Mouse (Mus musculus) heart, embryonic 13.5 days (tissue): ENCODE data around the gene Jup. TPM values are rescaled to one million over a fixed set of nuclear protein-coding genes. Genes with fewer than 3 reads are reported as not detected.

ENCODE experiments used
- ATAC-seq: fragments of 200-750 bp; cut with Nextera tagmentation; 2 replicates; pipeline ENCODE4 v1.8.0; 2017; ENCODE audit warnings: moderate TSS enrichment; ENCODE audit not compliant: insufficient number of reproducible peaks, low FRiP score, low TSS enrichment; ENCODE audit errors: extremely low read depth
- H3K27ac ChIP-seq: fragments of 300-500 bp; sonication (generic); replicated peaks from 2 replicates; pipeline ENCODE4 v1.5.1; 2015; ENCODE audit warnings: moderate library complexity, mild to moderate bottlenecking, inconsistent platforms
- H3K27me3 ChIP-seq: fragments of 300-500 bp; sonication (generic); replicated peaks from 2 replicates; pipeline ENCODE4 v1.6.1; 2015; ENCODE audit warnings: mild to moderate bottlenecking, inconsistent platforms
- H3K36me3 ChIP-seq: fragments of 300-500 bp; sonication (generic); 2 replicates; pipeline ENCODE4 v1.6.1; 2015; ENCODE audit warnings: mild to moderate bottlenecking, inconsistent platforms
- H3K4me1 ChIP-seq: fragments of 300-500 bp; sonication (generic); 2 replicates; pipeline ENCODE4 v1.6.1; 2015; ENCODE audit warnings: inconsistent platforms
- H3K4me2 ChIP-seq: fragments of 300-500 bp; sonication (generic); 2 replicates; pipeline ENCODE4 v1.6.1; 2015; ENCODE audit warnings: inconsistent platforms, mild to moderate bottlenecking, moderate library complexity
- H3K4me3 ChIP-seq: fragments of 300-500 bp; sonication (generic); 2 replicates; pipeline ENCODE4 v1.5.1; 2015; ENCODE audit warnings: moderate library complexity, mild to moderate bottlenecking, inconsistent platforms
- H3K9ac ChIP-seq: fragments of 300-500 bp; sonication (generic); 2 replicates; pipeline ENCODE4 v1.6.1; 2015; ENCODE audit warnings: inconsistent platforms, mild to moderate bottlenecking, moderate library complexity
- H3K9me3 ChIP-seq: fragments of 300-500 bp; sonication (generic); 2 replicates; pipeline ENCODE4 v1.6.1; 2016; ENCODE audit warnings: inconsistent platforms
- WGBS: fragments of 180-500 bp; shearing (Covaris S2); methylation state at CpG from one replicate; pipeline ENCODE4 v1.1.7; 2015; ENCODE audit warnings: mixed read lengths; 5-methylcytosine and 5-hydroxymethylcytosine counted together
- polyA plus RNA-seq: library from polyadenylated mRNA; unstranded; fragments of >200 nt; fragmentation: Nextera tagmentation; extraction: Ambion mirVana; gene quantifications from 2 replicates; pipeline ENCODE4 v1.2.1, GENCODE M21; 2015

Jup gene
- polyA plus RNA-seq, 1 experiment from 2014 or later, result 111 TPM

DNA sequence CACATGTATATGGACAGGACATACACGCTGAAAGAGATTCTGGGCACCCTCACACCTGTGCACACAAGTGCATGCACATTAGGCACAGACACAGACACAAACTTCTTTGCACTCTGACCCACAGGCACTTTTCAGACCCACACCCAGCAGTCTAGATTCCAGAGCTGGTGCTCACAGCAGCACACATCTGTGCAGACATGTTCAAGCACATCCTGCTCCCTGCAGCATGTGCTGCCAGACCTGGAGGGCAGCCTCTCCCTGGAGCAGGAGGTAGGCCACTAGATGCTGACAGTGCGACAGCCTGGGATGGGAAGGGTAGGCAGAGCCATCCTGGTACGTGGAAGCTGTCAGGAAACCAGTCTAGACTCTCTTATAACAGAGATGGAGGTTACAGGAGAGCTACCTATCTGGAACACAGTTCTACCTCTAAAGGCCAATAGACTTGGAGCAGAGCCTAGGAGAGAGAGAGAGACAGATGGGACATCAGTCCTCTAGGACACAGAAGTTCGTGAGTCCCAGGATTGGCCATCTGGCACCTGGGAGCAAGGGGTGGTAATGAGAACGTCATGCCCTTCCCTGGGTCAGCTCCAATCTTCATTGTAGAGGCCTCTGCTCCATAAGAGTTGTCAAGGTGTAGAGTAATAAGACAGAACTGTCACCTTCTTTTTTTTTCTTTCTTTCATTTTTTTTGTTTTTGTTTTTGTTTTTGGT lies 9.6 kb upstream of the Jup start:
- H3K4me3 ChIP-seq, result no peak overlapping the region
- ATAC-seq, result no peak
- no peak overlapping the region for H3K9ac ChIP-seq
- peaks cover 45% of the 10 kb centered on the region for H3K36me3 ChIP-seq
- 80% methylated on average over 5 of the region's 5 CpGs for whole genome bisulfite sequencing
- H3K4me1 ChIP-seq, result peaks cover 42% of the 10 kb centered on the region
- no peak overlapping the region for H3K27ac ChIP-seq
- H3K9me3 ChIP-seq, result no peaks in the 10 kb centered on the region
- no peak overlapping the region for H3K4me2 ChIP-seq
- no peaks in the 10 kb centered on the region for H3K27me3 ChIP-seq

DNA sequence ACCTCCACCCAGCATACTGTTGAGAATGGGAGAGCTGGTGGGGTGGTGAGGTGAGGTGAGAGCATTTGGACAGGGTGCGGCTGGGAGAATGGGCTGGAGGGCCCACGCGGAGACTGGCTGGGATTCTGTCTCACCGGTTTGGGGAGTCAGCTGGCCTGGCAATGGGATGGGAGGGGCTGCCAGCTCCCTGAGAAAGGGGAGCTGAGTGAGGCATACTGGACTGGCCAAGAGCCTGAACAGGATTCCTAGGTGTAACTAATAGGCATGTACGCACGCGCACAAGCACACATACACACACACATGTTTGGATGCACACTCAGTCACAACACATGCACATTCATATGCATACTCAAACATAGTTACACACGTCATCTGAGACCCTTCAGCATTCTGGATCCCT lies 8.7 kb upstream of the Jup start:
- Histone ChIP-seq H3K9me3 (no peaks in the 10 kb centered on the region), H3K27me3 (no peaks in the 10 kb centered on the region), H3K9ac (no peak overlapping the region), H3K36me3 (peaks cover 38% of the 10 kb centered on the region), H3K4me2 (no peak overlapping the region), H3K4me3 (no peak overlapping the region), H3K4me1 (peaks cover 44% of the 10 kb centered on the region), H3K27ac (no peak overlapping the region)
- ATAC-seq, result no peak
- 79% methylated on average over 8 of the region's 8 CpGs for WGBS

DNA sequence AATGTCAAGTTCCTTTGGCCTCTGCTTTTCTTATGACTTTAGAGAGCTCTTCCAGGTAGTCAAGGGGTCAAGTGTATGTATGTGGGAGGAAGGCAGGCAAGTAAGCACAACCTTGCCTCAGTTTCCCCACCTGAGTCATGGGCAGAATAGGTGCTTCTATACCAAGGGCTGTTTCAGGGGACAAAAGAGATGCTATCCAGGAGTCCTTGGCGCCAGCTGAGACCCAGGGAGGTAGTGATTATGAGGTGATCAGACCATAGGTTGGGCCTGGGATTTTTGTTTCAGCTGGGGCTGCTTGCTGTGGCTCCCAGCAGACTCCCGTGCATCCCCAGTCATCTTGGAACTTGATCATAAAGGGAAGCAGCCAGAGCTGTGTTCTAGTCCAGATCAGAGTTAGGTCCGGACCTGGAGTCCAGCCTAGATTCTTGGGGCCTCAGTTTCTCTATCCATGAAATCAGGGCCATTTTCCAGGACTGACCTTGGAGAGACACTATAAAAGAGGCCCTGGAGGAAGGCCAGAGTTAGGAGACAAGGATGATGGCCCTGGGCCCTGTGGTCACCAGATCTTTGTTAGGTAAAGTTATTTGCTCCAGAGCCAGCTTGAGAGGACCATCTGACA lies 7.0 kb upstream of the Jup start:
- peaks cover 61% of the 10 kb centered on the region for H3K4me1 ChIP-seq
- no peaks in the 10 kb centered on the region for H3K9me3 ChIP-seq
- H3K27me3 ChIP-seq, result no peaks in the 10 kb centered on the region
- WGBS, result 90% methylated on average over 3 of the region's 3 CpGs
- H3K27ac ChIP-seq, result peak overlapping the region; percentile 97
- H3K36me3 ChIP-seq, result peaks cover 20% of the 10 kb centered on the region
- H3K4me2 ChIP-seq, result no peak overlapping the region
- H3K9ac ChIP-seq, result no peak overlapping the region
- H3K4me3 ChIP-seq, result no peak overlapping the region
- no peak for ATAC-seq

DNA sequence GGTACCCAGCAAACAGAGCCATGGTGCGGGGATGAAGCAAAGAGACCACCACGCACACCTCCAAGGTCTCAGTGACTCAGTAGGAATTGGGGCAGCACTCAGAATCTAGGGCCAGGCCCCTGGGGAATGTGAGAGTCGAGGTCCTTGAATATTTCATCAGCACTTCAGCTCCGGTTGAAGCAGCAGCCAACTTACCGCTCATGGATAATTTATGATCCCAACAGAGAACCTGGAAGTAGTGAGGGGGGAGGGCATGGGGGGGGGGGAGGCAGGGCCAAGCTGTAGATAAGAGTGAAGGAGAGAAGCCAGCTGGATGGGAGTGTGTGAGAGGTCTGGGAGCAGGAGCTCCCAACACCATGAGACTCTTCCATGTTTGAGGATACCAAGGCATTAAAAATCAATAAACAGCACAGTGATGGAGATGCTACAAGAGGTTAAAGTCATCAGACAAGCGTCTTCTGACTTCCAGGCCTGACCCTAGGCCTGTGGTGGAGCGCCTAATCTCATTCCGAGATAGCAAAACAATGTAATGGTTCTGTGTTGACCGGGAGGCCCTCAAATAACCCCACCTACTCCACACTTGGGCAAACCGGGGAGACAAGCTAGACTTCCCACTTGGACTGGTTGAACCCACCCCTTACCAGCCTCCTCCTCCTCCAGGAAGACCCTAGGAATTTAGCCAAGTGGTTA lies 6.0 kb upstream of the Jup start:
- no peaks in the 10 kb centered on the region for H3K27me3 ChIP-seq
- 15% methylated on average over 10 of the region's 10 CpGs for WGBS
- ATAC-seq, result no peak
- peaks cover 68% of the 10 kb centered on the region for H3K4me1 ChIP-seq
- peak overlapping the region; percentile 57 for H3K4me2 ChIP-seq
- peak overlapping the region; percentile 97 for H3K27ac ChIP-seq
- no peak overlapping the region for H3K4me3 ChIP-seq
- H3K9ac ChIP-seq, result peak overlapping the region; percentile 75
- peaks cover 11% of the 10 kb centered on the region for H3K36me3 ChIP-seq
- no peaks in the 10 kb centered on the region for H3K9me3 ChIP-seq

- H3K27me3 ChIP-seq, result no peaks in the 10 kb centered on the region
- peak overlapping the region; percentile 75 for H3K9ac ChIP-seq
- H3K27ac ChIP-seq, result peak overlapping the region; percentile 97
- H3K9me3 ChIP-seq, result no peaks in the 10 kb centered on the region
- H3K36me3 ChIP-seq, result peaks cover 6% of the 10 kb centered on the region; the same call in 1 of the 2 replicates
- WGBS, result 41% methylated on average over 2 of the region's 2 CpGs
- no peak for ATAC-seq
- no peak overlapping the region for H3K4me3 ChIP-seq
- H3K4me2 ChIP-seq, result peak overlapping the region; percentile 57
- peaks cover 72% of the 10 kb centered on the region for H3K4me1 ChIP-seq
These were observed 5.1 kb upstream of the Jup start for GRCm38 (mm10) chr11:100402682-100403081.

- H3K9ac ChIP-seq, result peak overlapping the region; percentile 75
- no peak for ATAC-seq
- no peaks in the 10 kb centered on the region for H3K9me3 ChIP-seq
- WGBS, result 4% methylated on average over 6 of the region's 6 CpGs
- H3K27me3 ChIP-seq, result no peaks in the 10 kb centered on the region
- peak overlapping the region; percentile 57 for H3K4me2 ChIP-seq
- peaks cover 72% of the 10 kb centered on the region for H3K4me1 ChIP-seq
- H3K4me3 ChIP-seq, result 0 out of 2 replicates have a peak overlapping the region, but pooled peaks have one; percentile 5
- peaks cover 4% of the 10 kb centered on the region; the same call in 1 of the 2 replicates for H3K36me3 ChIP-seq
- peak overlapping the region; percentile 97 for H3K27ac ChIP-seq
These were observed 4.7 kb upstream of the Jup start for GRCm38 (mm10) chr11:100402240-100402639.

DNA sequence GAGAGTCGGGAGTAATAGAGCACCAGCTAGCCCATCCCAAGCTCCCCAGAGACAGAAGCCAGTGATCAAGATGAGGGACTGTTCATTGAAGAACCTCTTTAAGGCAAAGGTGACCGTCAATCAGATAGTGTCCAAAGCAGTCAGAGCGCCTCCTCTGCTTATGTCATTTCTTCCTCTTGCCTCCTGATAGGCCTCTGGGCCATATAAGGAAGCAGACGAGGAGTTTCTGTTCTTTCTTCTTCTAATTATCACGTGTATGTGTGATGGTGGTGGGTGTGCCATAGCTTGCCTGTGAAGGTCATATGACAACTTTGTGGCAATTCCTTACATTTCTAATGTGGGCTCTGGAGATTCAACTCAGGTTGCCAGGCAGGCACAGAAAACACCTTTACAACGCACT lies 3.3 kb upstream of the Jup start:
- no peaks in the 10 kb centered on the region for H3K36me3 ChIP-seq
- H3K27ac ChIP-seq, result peak overlapping the region; percentile 97
- H3K4me2 ChIP-seq, result no peak overlapping the region
- H3K9ac ChIP-seq, result no peak overlapping the region
- no peaks in the 10 kb centered on the region for H3K9me3 ChIP-seq
- H3K27me3 ChIP-seq, result no peaks in the 10 kb centered on the region
- no peak overlapping the region for H3K4me3 ChIP-seq
- ATAC-seq, result no peak
- 44% methylated on average over 6 of the region's 6 CpGs for WGBS
- H3K4me1 ChIP-seq, result peaks cover 74% of the 10 kb centered on the region

DNA sequence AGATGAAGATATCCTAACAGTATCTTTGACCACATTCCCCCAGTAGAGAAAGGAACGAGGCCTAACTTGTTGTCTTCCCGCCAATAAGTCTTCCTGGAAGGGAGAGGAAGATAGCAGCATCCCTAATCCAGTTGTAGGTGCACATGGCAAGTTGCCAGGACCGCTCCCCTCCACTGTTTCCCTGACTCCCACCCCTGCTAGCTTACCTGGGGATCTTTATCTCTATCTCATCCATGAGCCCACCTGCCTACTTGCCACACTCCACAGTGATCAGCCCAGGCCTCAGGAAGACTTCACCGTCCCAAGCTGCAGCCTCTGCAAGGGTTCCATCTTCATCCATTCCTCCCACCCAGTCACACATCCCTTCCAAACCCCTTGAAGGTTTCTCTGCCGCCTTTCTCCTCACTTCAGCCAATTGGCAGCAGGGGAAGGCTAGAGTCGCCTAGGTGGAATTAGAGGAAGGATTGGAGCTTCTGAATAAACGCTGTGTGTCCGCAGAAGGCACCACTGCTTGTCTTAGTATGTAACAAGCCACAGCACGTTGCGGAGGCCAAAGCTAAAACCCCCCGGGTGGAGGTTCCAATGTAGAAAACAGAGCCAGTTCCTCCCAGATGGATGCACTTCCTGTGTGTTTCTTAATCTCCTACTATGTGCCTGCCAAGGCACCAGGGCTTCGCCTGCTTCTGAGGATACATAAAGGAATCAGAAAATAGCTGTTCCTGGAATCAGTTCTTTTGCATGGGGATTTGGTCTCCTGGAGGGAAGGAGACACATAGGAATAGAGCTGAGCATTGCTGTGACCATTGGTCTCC lies 2.4 kb upstream of the Jup start:
- H3K27me3 ChIP-seq, result no peaks in the 10 kb centered on the region
- ATAC-seq, result no peak
- no peaks in the 10 kb centered on the region for H3K9me3 ChIP-seq
- WGBS, result 73% methylated on average over 12 of the region's 12 CpGs
- peak overlapping the region; percentile 97 for H3K27ac ChIP-seq
- H3K4me2 ChIP-seq, result no peak overlapping the region
- H3K36me3 ChIP-seq, result no peaks in the 10 kb centered on the region
- H3K9ac ChIP-seq, result no peak overlapping the region
- H3K4me1 ChIP-seq, result peaks cover 83% of the 10 kb centered on the region
- no peak overlapping the region for H3K4me3 ChIP-seq

DNA sequence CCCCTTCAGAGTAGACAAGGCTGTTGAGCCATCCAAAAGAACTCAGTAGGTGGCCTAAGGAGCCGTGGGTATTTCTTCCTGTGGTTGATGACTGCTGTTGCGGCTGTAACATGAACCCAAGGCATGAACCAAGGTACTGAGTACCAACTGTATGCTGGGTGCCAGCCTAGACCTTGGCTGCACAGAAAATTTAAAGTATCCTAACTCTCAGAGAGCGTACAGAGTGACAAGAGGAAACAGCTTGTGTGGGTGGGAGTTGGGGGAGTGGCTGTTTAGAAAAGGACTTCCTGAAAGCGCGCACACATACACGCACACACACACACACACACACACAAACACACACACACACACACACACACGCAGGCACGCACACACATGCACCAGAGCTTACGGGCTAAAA lies 1.8 kb upstream of the Jup start:
- H3K4me1 ChIP-seq, result peaks cover 83% of the 10 kb centered on the region
- no peak overlapping the region for H3K4me2 ChIP-seq
- H3K36me3 ChIP-seq, result no peaks in the 10 kb centered on the region
- H3K27ac ChIP-seq, result 0 out of 2 replicates have a peak overlapping the region, but pooled peaks have one; percentile 26
- no peaks in the 10 kb centered on the region for H3K9me3 ChIP-seq
- ATAC-seq, result no peak
- H3K4me3 ChIP-seq, result no peak overlapping the region
- no peak overlapping the region for H3K9ac ChIP-seq
- no peaks in the 10 kb centered on the region for H3K27me3 ChIP-seq
- 66% methylated on average over 9 of the region's 9 CpGs for WGBS

GRCm38 (mm10) chr11:100398517-100398916 lies 954 bp upstream of the Jup start:
- peaks cover 83% of the 10 kb centered on the region for H3K4me1 ChIP-seq
- H3K36me3 ChIP-seq, result no peaks in the 10 kb centered on the region
- no peak overlapping the region for H3K4me2 ChIP-seq
- H3K27me3 ChIP-seq, result no peaks in the 10 kb centered on the region
- ATAC-seq, result no peak
- H3K9ac ChIP-seq, result no peak overlapping the region
- H3K9me3 ChIP-seq, result no peaks in the 10 kb centered on the region
- WGBS, result 88% methylated on average over 7 of the region's 7 CpGs
- H3K27ac ChIP-seq, result no peak overlapping the region; the same call in 1 of the 2 replicates
- no peak overlapping the region for H3K4me3 ChIP-seq
